Mouse (Mus musculus) cerebellum, adult 18-20 months (tissue): ENCODE data around the gene H13.
A peak's percentile ranks its signal among the peaks of the same experiment; 100 is the strongest.

Experiments used
- DNase-seq, 2 experiments: peaks; one replicate each; pipeline ENCODE4 v3.0.0; 2021

The H13 gene

GRCm38 (mm10) chr2:152736090-152736601, 66.9 kb downstream of the H13 start, which contains the start of gene Id1:
Gene Id1 (plus strand): TSS chr2:152736251.
- DNase-seq = peak; percentile 39 to 55

GRCm38 (mm10) chr2:152736748-152737147, 67.5 kb downstream of the H13 start:
- DNase-seq = peak; percentile 28 to 45

GRCm38 (mm10) chr2:152737306-152738221, 68.3 kb downstream of the H13 start:
- DNase-seq = no peak

- DNase-seq = no peak
These were observed 69.1 kb downstream of the H13 start for GRCm38 (mm10) chr2:152738341-152738740.

GRCm38 (mm10) chr2:152739031-152739841, 70.0 kb downstream of the H13 start:
- peak in 1 of 2 experiments; percentile 43 for DNase-seq

- no peak for DNase-seq
These were observed 70.6 kb downstream of the H13 start for GRCm38 (mm10) chr2:152739842-152740260.

GRCm38 (mm10) chr2:152740490-152740889, 71.2 kb downstream of the H13 start:
- DNase-seq = no peak

GRCm38 (mm10) chr2:152741153-152742041, 72.1 kb downstream of the H13 start:
- no peak for DNase-seq

- DNase-seq = no peak
These were observed 73.2 kb downstream of the H13 start for GRCm38 (mm10) chr2:152742435-152742834.

- no peak for DNase-seq
These were observed 84.9 kb downstream of the H13 start, which contains the start of gene Cox4i2 for GRCm38 (mm10) chr2:152753944-152754711. Gene Cox4i2 (plus strand): TSS chr2:152754173.

- no peak for DNase-seq
These were observed 87.5 kb downstream of the H13 start for GRCm38 (mm10) chr2:152756474-152757393.

GRCm38 (mm10) chr2:152757478-152757877, 88.2 kb downstream of the H13 start:
- peak; percentile 62 to 70 for DNase-seq
